Mouse (Mus musculus) right cerebral cortex, adult 2 months (tissue): ENCODE results near the gene Il18r1.
A peak's percentile ranks its signal among the peaks of the same experiment; 100 is the strongest.

Experiments
- DNase-seq, 2 experiments: peaks; one replicate each; pipeline ENCODE4 v3.0.0; 2021 to 2022; ENCODE audit warnings: low spot score in 2 of 2

Il18r1 gene

DNA sequence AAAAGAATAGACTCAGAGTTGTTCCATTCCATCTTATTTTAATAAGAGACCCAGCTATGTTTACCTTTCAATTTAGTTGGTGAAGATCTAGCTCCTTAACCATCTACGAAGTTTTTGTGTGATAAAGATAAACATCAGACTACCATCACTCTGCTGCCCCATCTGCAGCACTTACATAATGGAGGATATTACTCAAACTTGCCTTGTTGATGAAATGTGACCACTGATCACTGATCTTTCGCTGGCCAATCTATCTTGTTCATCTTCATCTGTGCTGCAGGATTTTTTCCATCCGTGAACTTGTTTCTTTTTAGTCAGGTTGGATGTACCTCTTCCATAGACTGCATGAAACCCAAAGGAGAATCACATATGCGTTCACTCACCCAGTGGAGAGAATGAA, 29.2 kb downstream of the Il18r1 start:
- DNase-seq, result no peak

- DNase-seq, result no peak
Measured at GRCm38 (mm10) chr1:40499708-40500107, 34.4 kb downstream of the Il18r1 start.

DNA sequence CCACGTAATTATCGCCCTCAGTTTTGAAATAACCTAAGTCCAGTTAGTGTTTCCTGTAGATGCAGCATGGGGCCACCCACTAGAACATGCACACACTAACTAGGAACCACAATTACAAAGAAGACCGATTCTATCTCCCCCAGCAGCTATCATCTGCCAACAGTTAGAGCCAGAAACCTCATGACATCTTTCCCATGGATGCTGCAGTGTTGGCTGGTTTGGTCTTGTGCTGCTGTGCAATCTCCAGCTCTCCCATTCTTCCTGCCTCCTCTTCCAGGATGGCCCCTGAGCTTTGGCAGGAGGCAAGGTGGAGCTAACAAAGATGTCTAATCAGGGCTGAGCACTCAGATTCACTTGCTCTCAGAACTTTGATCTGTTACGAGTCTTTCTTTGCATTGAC, 35.8 kb downstream of the Il18r1 start:
- DNase-seq, result no peak

- no peak for DNase-seq
Measured at GRCm38 (mm10) chr1:40501546-40502398, 36.4 kb downstream of the Il18r1 start.

DNA sequence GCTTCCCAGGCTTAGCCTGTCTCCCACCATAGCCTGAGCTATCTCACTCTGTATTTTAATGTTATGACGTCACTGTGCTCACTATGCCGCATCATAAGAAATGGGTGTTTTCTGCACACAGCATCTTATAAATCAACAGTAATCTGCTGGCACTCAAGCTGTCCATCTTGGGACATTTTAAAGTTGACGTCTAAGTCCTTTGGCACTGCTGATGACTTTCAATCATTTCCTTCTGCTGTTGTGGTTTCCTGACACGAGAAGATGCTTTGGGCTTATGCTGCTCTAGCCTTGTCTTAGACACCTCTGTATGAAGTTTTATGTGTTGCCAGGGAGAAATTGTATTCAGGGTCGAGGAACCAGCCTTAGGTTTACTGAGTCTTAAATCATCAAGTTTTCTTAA, 39.2 kb downstream of the Il18r1 start:
- DNase-seq, result no peak

- DNase-seq, result no peak
Measured at GRCm38 (mm10) chr1:40514851-40515585, 49.7 kb downstream of the Il18r1 start, which contains the start of gene Il18rap. Gene Il18rap, plus strand, starts transcription at chr1:40515362.

DNA sequence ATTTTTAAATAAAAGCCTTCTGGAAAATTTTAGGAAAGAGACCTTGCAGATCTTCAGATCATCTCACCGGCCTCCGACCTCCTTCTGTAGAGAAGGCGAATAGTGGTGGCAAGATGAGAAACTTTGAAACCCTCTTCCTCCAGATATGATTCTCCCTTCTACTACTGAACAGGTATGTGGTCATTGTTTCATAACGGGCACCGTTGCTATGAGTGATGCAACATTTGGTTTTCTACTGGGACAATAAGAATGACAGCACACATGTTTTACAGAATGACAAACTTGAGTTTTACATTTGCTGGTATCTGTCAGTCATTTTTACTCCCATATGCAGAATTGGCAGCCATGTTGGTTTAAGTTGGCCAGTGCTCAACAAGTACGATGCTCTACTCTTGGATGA, 51.0 kb downstream of the Il18r1 start:
- no peak for DNase-seq

- DNase-seq, result no peak
Measured at GRCm38 (mm10) chr1:40522918-40523317, 57.6 kb downstream of the Il18r1 start.

GRCm38 (mm10) chr1:40523971-40524722, 58.8 kb downstream of the Il18r1 start:
- no peak for DNase-seq

- no peak for DNase-seq
Measured at GRCm38 (mm10) chr1:40529287-40529686, 63.9 kb downstream of the Il18r1 start.

DNA sequence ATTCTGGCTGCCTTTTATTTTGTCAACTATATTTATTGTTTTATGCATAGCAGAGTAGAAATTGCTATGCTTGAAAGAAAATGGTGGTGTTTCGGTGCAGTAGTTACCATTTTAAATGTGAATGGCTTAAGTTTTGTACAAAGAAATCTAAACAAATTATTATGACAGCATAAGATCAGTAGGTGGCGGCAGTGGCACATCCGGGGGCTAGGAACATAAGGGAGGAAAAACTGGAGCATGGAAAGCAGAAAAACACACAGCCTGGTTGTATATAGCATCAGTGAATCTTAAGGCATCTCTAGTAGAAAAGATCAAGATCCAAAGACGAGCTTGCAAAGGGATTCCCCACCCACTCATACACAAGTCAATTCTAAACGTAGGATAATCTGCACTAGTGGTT, 72.2 kb downstream of the Il18r1 start:
- DNase-seq, result no peak

- peak; percentile 66 to 80 for DNase-seq
Measured at GRCm38 (mm10) chr1:40544650-40545049, 79.3 kb downstream of the Il18r1 start.

- no peak for DNase-seq
Measured at GRCm38 (mm10) chr1:40546645-40547044, 81.3 kb downstream of the Il18r1 start.

DNA sequence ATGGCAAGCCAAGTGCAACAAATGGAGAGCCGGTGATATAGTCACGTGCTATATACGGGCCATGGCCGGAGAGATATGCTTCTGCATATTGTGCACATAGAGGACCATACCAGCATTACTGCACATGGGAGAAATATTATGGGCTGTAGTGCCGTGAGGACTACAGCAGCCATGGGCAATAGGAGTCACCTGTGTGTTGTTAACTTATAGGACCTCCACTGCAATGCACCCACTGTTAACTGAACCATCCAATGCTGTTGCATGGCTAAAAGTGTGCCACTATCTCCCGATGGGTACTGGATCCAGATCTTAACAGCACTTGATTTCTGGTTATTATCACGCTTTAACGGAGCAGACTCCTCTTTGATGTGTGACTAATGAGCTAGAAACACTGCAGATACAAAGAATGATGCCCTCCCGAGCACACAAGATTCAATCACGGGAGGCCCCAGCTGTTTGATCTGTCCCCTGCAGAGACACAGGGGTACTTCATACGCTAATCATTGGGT, 81.8 kb downstream of the Il18r1 start:
- DNase-seq, result no peak

GRCm38 (mm10) chr1:40547762-40548161, 82.4 kb downstream of the Il18r1 start:
- no peak for DNase-seq
